Mouse (Mus musculus) liver, postnatal 0 days (tissue): ENCODE measurements around the gene Gng12.

ENCODE experiments used
- CTCF ChIP-seq: sonication (generic); IDR thresholded peaks from 2 replicates; pipeline ENCODE4 v1.5.1; 2016; ENCODE audit warnings: antibody characterized with exemption, low read depth
- EP300 ChIP-seq: IDR thresholded peaks from 2 replicates; pipeline ENCODE4 v1.6.1; 2016; ENCODE audit warnings: antibody characterized with exemption, low read depth, mild to moderate bottlenecking

DNA sequence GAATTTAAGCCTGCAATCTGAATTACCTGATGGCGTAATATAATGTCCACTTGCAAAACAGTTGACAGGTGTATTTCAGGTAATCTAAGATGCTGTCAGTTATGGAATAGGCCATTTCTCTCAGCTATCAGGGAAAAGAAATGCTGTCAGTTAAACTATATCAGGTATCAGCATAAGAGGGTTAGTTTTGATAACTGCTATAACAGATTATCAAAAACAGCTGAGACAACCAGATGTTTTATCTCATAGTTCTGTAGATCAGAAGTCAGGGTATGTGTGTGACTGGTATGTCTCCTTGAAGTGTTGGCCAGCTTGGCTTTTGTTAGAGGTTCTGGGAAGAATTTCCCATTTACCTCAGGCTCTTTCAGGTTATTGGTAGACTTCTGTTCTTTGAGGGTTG is 10.0 kb downstream of the Gng12 start:
- TF ChIP-seq CTCF, result no peak
- TF ChIP-seq EP300, result no peak
